In genomic region chr10:18482558-18483141, GRCm38 (mm10) we compare ENCODE assay signal across 7 mouse cellular contexts.
A peak's percentile ranks its signal among the peaks of the same experiment; 100 is the strongest.
DNase-seq lines count a peak whose midpoint lies in the region; ATAC-seq lines count a peak whose summit lies in the region.

No protein-coding gene starts in this region.

- intact Hi-C loops in heart, postnatal 36 days (cut with DNase I), result no loop called here

- H3K36me3 ChIP-seq in embryonic facial prominence, embryonic 13.5 days, result no peaks in the 10 kb centered on the region

- peaks cover 13% of the 10 kb centered on the region; the same call in 1 of the 2 replicates for H3K4me1 ChIP-seq in embryonic facial prominence, embryonic 13.5 days

- H3K27me3 ChIP-seq in embryonic facial prominence, embryonic 13.5 days, result no peaks in the 10 kb centered on the region

- no peak for ATAC-seq in embryonic facial prominence, embryonic 13.5 days (ENCODE audit: insufficient number of reproducible peaks, insufficient read depth, low FRiP score, low TSS enrichment, low read depth)
- no peak for ATAC-seq in granulocyte monocyte progenitor cell, adult 5-6 weeks (replicated peaks; ENCODE audit: poor library complexity, severe bottlenecking)

- H3K9ac ChIP-seq in embryonic facial prominence, embryonic 13.5 days, result no peak overlapping the region

- peak overlapping the region; percentile 22; the same call in 1 of the 2 replicates for H3K4me2 ChIP-seq in embryonic facial prominence, embryonic 13.5 days

- peak overlapping the region; percentile 66 for H3K27ac ChIP-seq in embryonic facial prominence, embryonic 13.5 days

- no peak overlapping the region for H3K4me3 ChIP-seq in embryonic facial prominence, embryonic 13.5 days

- H3K9me3 ChIP-seq in embryonic facial prominence, embryonic 13.5 days, result no peaks in the 10 kb centered on the region

- DNase-seq in urinary bladder, postnatal 14 days (ENCODE audit: low spot score), result peak; percentile 40
- DNase-seq in urinary bladder, adult 2 months (ENCODE audit: low spot score), result no peak
- peak; percentile 18 to 33 for DNase-seq in heart, postnatal 36 days
- peak; percentile 18 to 74 for DNase-seq in left cerebral cortex, adult 9 months (ENCODE audit: low spot score in 2 of 2)
- peak; percentile 55 for DNase-seq in retina, embryonic 14.5 days (ENCODE audit: low spot score)

- WGBS in embryonic facial prominence, embryonic 13.5 days, result 19% methylated on average over 4 of the region's 4 CpGs
